Mouse (Mus musculus) neural tube, embryonic 15.5 days (tissue): ENCODE results near the gene Prame. TPM values are rescaled to one million over a fixed set of nuclear protein-coding genes. Genes with fewer than 3 reads are reported as not detected.
"Not testable (repeated sequence)": the region's sequence is repeated elsewhere in the genome, so short reads cannot be mapped to it uniquely, and the experiment has no call there.

ENCODE experiments used
- ATAC-seq: fragments of 200-750 bp; cut with Nextera tagmentation; 2 replicates; pipeline ENCODE4 v1.8.0; 2017; ENCODE audit warnings: mild to moderate bottlenecking, moderate TSS enrichment, moderate library complexity; ENCODE audit not compliant: low FRiP score
- H3K27ac ChIP-seq: fragments of 300-500 bp; sonication (generic); replicated peaks from 2 replicates; pipeline ENCODE4 v1.5.1; 2015; ENCODE audit warnings: mild to moderate bottlenecking, inconsistent platforms
- H3K27me3 ChIP-seq: fragments of 300-500 bp; sonication (generic); replicated peaks from 2 replicates; pipeline ENCODE4 v1.6.1; 2015; ENCODE audit warnings: inconsistent platforms
- H3K36me3 ChIP-seq: fragments of 300-500 bp; sonication (generic); 2 replicates; pipeline ENCODE4 v1.6.1; 2015; ENCODE audit warnings: inconsistent platforms
- H3K4me1 ChIP-seq: fragments of 300-500 bp; sonication (generic); 2 replicates; pipeline ENCODE4 v1.6.1; 2015; ENCODE audit warnings: inconsistent platforms
- H3K4me2 ChIP-seq: fragments of 300-500 bp; sonication (generic); 2 replicates; pipeline ENCODE4 v1.6.1; 2015; ENCODE audit warnings: inconsistent platforms, mild to moderate bottlenecking, moderate library complexity
- H3K4me3 ChIP-seq: fragments of 300-500 bp; sonication (generic); replicated peaks from 2 replicates; pipeline ENCODE4 v1.5.1; 2015; ENCODE audit warnings: mild to moderate bottlenecking, inconsistent platforms
- H3K9ac ChIP-seq: fragments of 300-500 bp; sonication (generic); replicated peaks from 2 replicates; pipeline ENCODE4 v1.6.1; 2015; ENCODE audit warnings: mild to moderate bottlenecking, inconsistent platforms
- H3K9me3 ChIP-seq: fragments of 300-500 bp; sonication (generic); replicated peaks from 2 replicates; pipeline ENCODE4 v1.6.1; 2016; ENCODE audit warnings: inconsistent platforms
- WGBS: fragments of 180-500 bp; shearing (Covaris S2); methylation state at CpG from one replicate; pipeline ENCODE4 v1.1.7; 2015; ENCODE audit warnings: mixed read lengths; 5-methylcytosine and 5-hydroxymethylcytosine counted together
- polyA plus RNA-seq: library from polyadenylated mRNA; unstranded; fragments of >200 nt; fragmentation: Nextera tagmentation; extraction: Ambion mirVana; gene quantifications from 2 replicates; pipeline ENCODE4 v1.2.1, GENCODE M21; 2015

Gene Prame
- not detected in 2 replicates for polyA plus RNA-seq

- Histone ChIP-seq H3K9me3 (no peaks in the 10 kb centered on the region), H3K4me1 (no peaks in the 10 kb centered on the region), H3K4me3 (no peak within 1 kb of the TSS), H3K9ac (no peak within 1 kb of the TSS), H3K27me3 (no peaks in the 10 kb centered on the region), H3K27ac (no peak within 1 kb of the TSS), H3K36me3 (no peaks in the 10 kb centered on the region), H3K4me2 (no peak within 1 kb of the TSS)
- WGBS, result 87% methylated on average over 11 of the region's 11 CpGs
- no peak for ATAC-seq
Observed at GRCm38 (mm10) chrX:135627605-135628004, at the start of gene Prame. TSS of gene Prame (minus strand) at chrX:135627705.

GRCm38 (mm10) chrX:135652173-135652772, 24.8 kb upstream of the Prame start:
- H3K4me3 ChIP-seq, result no peak overlapping the region
- H3K9me3 ChIP-seq, result no peaks in the 10 kb centered on the region
- 27% methylated on average over 9 of the region's 9 CpGs for WGBS
- no peak overlapping the region for H3K9ac ChIP-seq
- no peak overlapping the region for H3K4me2 ChIP-seq
- H3K4me1 ChIP-seq, result no peaks in the 10 kb centered on the region
- ATAC-seq, result peak; percentile 61; the same call in 1 of the 2 replicates
- no peak overlapping the region for H3K27ac ChIP-seq
- 0 out of 2 replicates have a peak, but pooled peaks cover 2% of the 10 kb centered on the region for H3K27me3 ChIP-seq
- H3K36me3 ChIP-seq, result no peaks in the 10 kb centered on the region

GRCm38 (mm10) chrX:135601298-135602029, 26.0 kb downstream of the Prame start:
- not testable (repeated sequence) for H3K27me3 ChIP-seq, H3K36me3 ChIP-seq, ATAC-seq, H3K4me2 ChIP-seq, H3K27ac ChIP-seq, H3K9ac ChIP-seq, H3K9me3 ChIP-seq, H3K4me1 ChIP-seq, H3K4me3 ChIP-seq
- WGBS, result 54% methylated on average over 3 of the region's 3 CpGs

GRCm38 (mm10) chrX:135598677-135599076, 28.8 kb downstream of the Prame start, which contains the start of gene Nxf7:
TSS of gene Nxf7 (minus strand) at chrX:135598777.
- no peaks in the 10 kb centered on the region for H3K27me3 ChIP-seq
- H3K27ac ChIP-seq, result no peak within 1 kb of the TSS
- H3K4me1 ChIP-seq, result no peaks in the 10 kb centered on the region
- ATAC-seq, result no peak
- WGBS, result 100% methylated on average over 2 of the region's 2 CpGs
- no peak within 1 kb of the TSS for H3K9ac ChIP-seq
- H3K9me3 ChIP-seq, result no peaks in the 10 kb centered on the region
- H3K36me3 ChIP-seq, result no peaks in the 10 kb centered on the region
- H3K4me2 ChIP-seq, result no peak within 1 kb of the TSS
- no peak within 1 kb of the TSS for H3K4me3 ChIP-seq

- 91% methylated on average over 13 of the region's 13 CpGs for WGBS
- Histone ChIP-seq H3K27ac (no peak overlapping the region), H3K27me3 (no peaks in the 10 kb centered on the region), H3K4me2 (no peak overlapping the region), H3K9ac (no peak overlapping the region), H3K36me3 (no peaks in the 10 kb centered on the region), H3K4me3 (no peak overlapping the region), H3K9me3 (no peaks in the 10 kb centered on the region), H3K4me1 (no peaks in the 10 kb centered on the region)
- ATAC-seq, result no peak
Observed at GRCm38 (mm10) chrX:135598096-135598495, 29.4 kb downstream of the Prame start.

- Histone ChIP-seq H3K4me1 (no peaks in the 10 kb centered on the region), H3K4me3 (no peak overlapping the region), H3K27me3 (no peaks in the 10 kb centered on the region), H3K9me3 (no peaks in the 10 kb centered on the region), H3K9ac (no peak overlapping the region), H3K27ac (no peak overlapping the region), H3K36me3 (no peaks in the 10 kb centered on the region), H3K4me2 (no peak overlapping the region)
- no peak for ATAC-seq
- 100% methylated on average over 1 of the region's 1 CpGs for WGBS
Observed at GRCm38 (mm10) chrX:135576412-135576811, 51.1 kb downstream of the Prame start.

- not testable (repeated sequence) for H3K9me3 ChIP-seq, H3K4me3 ChIP-seq, ATAC-seq, H3K9ac ChIP-seq, H3K4me1 ChIP-seq, H3K27ac ChIP-seq, H3K27me3 ChIP-seq, H3K36me3 ChIP-seq, H3K4me2 ChIP-seq
- WGBS, result 76% methylated on average over 9 of the region's 9 CpGs
Observed at GRCm38 (mm10) chrX:135574958-135575628, 52.4 kb downstream of the Prame start.

- not testable (repeated sequence) for H3K9ac ChIP-seq, H3K4me1 ChIP-seq, H3K4me2 ChIP-seq, H3K27ac ChIP-seq, ATAC-seq, H3K9me3 ChIP-seq, H3K27me3 ChIP-seq, H3K4me3 ChIP-seq, H3K36me3 ChIP-seq
- 27% methylated on average over 8 of the region's 8 CpGs for WGBS
Observed at GRCm38 (mm10) chrX:135574261-135574957, 53.1 kb downstream of the Prame start.

GRCm38 (mm10) chrX:135569467-135569866, 58.0 kb downstream of the Prame start:
- H3K4me1 ChIP-seq, H3K9me3 ChIP-seq, H3K9ac ChIP-seq, H3K27ac ChIP-seq, H3K36me3 ChIP-seq, H3K4me2 ChIP-seq, H3K4me3 ChIP-seq, H3K27me3 ChIP-seq: not testable (repeated sequence)
- ATAC-seq, result peak; percentile 85
- 0% methylated on average over 1 of the region's 2 CpGs for WGBS

GRCm38 (mm10) chrX:135564934-135565333, 62.6 kb downstream of the Prame start:
- H3K9ac ChIP-seq, H3K27me3 ChIP-seq, H3K4me3 ChIP-seq, H3K4me1 ChIP-seq, H3K36me3 ChIP-seq, ATAC-seq, H3K9me3 ChIP-seq, H3K4me2 ChIP-seq, H3K27ac ChIP-seq: not testable (repeated sequence)
- WGBS, result 63% methylated on average over 4 of the region's 4 CpGs
